Mouse (Mus musculus) kidney, adult 2 months (tissue): ENCODE measurements around the gene Casq2. TPM values are rescaled to one million over a fixed set of nuclear protein-coding genes. Genes with fewer than 3 reads are reported as not detected.

ENCODE experiments used
- DNase-seq: peaks from one replicate; pipeline ENCODE4 v3.0.0; 2021
- H3K27ac ChIP-seq: fragments of 200-500 bp; 2 replicates; pipeline ENCODE4 v1.5.1; 2012; ENCODE audit warnings: low read depth, low read length, control low read depth, inconsistent platforms; ENCODE audit not compliant: insufficient read depth
- H3K27me3 ChIP-seq: fragments of 200-500 bp; replicated peaks from 2 replicates; pipeline ENCODE4 v1.6.1; 2012; ENCODE audit warnings: mild to moderate bottlenecking, moderate library complexity, low read length, inconsistent platforms; ENCODE audit not compliant: control insufficient read depth, insufficient read depth
- H3K36me3 ChIP-seq: fragments of 200-500 bp; 2 replicates; pipeline ENCODE4 v1.6.1; 2012; ENCODE audit warnings: mild to moderate bottlenecking, moderate library complexity, low read length, inconsistent platforms; ENCODE audit not compliant: control insufficient read depth, insufficient read depth
- H3K4me1 ChIP-seq: fragments of 200-500 bp; 2 replicates; pipeline ENCODE4 v1.6.1; 2011; ENCODE audit warnings: low read length; ENCODE audit not compliant: control insufficient read depth, insufficient read depth
- H3K4me3 ChIP-seq: fragments of 200-500 bp; 2 replicates; pipeline ENCODE4 v1.5.1; 2011; ENCODE audit warnings: mild to moderate bottlenecking, low read depth, low read length, control low read depth; ENCODE audit not compliant: insufficient read depth
- CTCF ChIP-seq: fragments of 200-500 bp; conservative IDR thresholded peaks from 2 replicates; pipeline ENCODE4 v1.5.1; 2011; ENCODE audit warnings: low read depth, mild to moderate bottlenecking, control low read depth, low read length, moderate library complexity, mixed read lengths; ENCODE audit not compliant: insufficient read depth, insufficient read length
- POLR2A ChIP-seq: fragments of 200-500 bp; IDR thresholded peaks from one replicate; pipeline ENCODE4 v1.6.1; 2011; ENCODE audit warnings: low read depth, low read length, control low read depth
- WGBS: fragments of 180-500 bp; shearing (Covaris S2); methylation state at CpG from one replicate; pipeline ENCODE4 v1.1.7; 2018; 5-methylcytosine and 5-hydroxymethylcytosine counted together
- polyA plus RNA-seq: library from polyadenylated mRNA; depleted of rRNA; stranded (reverse); fragments of >200 nt; gene quantifications from 2 replicates; pipeline ENCODE4 v1.2.3, GENCODE M21; 2012

The Casq2 gene
- polyA plus RNA-seq, 1 experiment: 2.1 TPM

- no peaks in the 10 kb centered on the region for H3K36me3 ChIP-seq
- TF ChIP-seq POLR2A (no peak), CTCF (peak; percentile 68)
- H3K27me3 ChIP-seq: no peaks in the 10 kb centered on the region
- 16% methylated on average over 3 of the region's 3 CpGs for WGBS
- no peak overlapping the region for H3K4me3 ChIP-seq
- H3K27ac ChIP-seq: no peak overlapping the region
- DNase-seq: peak; percentile 76
- no peaks in the 10 kb centered on the region for H3K4me1 ChIP-seq
These were observed 4.4 kb upstream of the Casq2 start for GRCm38 (mm10) chr3:102081862-102082261.

GRCm38 (mm10) chr3:102083589-102084230, 2.5 kb upstream of the Casq2 start:
- no peak for TF ChIP-seq CTCF
- no peak for TF ChIP-seq POLR2A
- WGBS: 61% methylated on average over 13 of the region's 13 CpGs
- Histone ChIP-seq H3K27me3 (no peaks in the 10 kb centered on the region), H3K4me1 (no peaks in the 10 kb centered on the region), H3K4me3 (no peak overlapping the region), H3K36me3 (no peaks in the 10 kb centered on the region), H3K27ac (no peak overlapping the region)
- no peak for DNase-seq

- 83% methylated on average over 13 of the region's 13 CpGs for WGBS
- no peak overlapping the region for H3K27ac ChIP-seq
- no peak overlapping the region for H3K4me3 ChIP-seq
- no peaks in the 10 kb centered on the region for H3K27me3 ChIP-seq
- TF ChIP-seq CTCF: no peak
- no peak for TF ChIP-seq POLR2A
- H3K4me1 ChIP-seq: no peaks in the 10 kb centered on the region
- DNase-seq: no peak
- no peaks in the 10 kb centered on the region for H3K36me3 ChIP-seq
These were observed 1.3 kb upstream of the Casq2 start for GRCm38 (mm10) chr3:102084833-102085491.

DNA sequence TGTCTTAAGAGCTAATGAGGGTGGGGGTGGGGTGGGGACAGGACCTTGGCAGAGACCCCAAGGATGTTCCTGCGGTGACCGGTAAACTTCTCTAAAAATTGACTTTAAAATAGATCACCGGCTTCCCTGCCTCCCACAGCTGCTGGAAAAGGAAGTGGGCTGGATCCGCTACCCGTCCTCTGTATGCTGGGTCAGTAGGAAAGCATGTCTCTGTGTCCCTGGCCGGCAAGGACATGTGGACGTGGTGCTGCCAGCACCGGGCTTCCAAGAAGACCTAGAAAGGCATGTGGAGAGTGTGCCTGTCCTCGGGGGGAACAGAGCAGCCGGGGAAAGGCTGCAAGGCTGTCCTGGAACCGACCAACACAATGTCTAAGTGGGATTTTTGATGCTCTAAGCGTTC, 496 bp upstream of the Casq2 start:
- Histone ChIP-seq H3K4me1 (no peaks in the 10 kb centered on the region), H3K27me3 (no peaks in the 10 kb centered on the region), H3K4me3 (no peak overlapping the region), H3K27ac (no peak overlapping the region), H3K36me3 (no peaks in the 10 kb centered on the region)
- TF ChIP-seq CTCF (no peak), POLR2A (no peak)
- DNase-seq: no peak
- WGBS: 35% methylated on average over 12 of the region's 12 CpGs

GRCm38 (mm10) chr3:102094841-102095240, 8.6 kb downstream of the Casq2 start:
- H3K4me3 ChIP-seq: no peak overlapping the region
- H3K27me3 ChIP-seq: no peaks in the 10 kb centered on the region
- peak overlapping the region; percentile 7; the same call in 1 of the 2 replicates for H3K27ac ChIP-seq
- peaks cover 6% of the 10 kb centered on the region for H3K4me1 ChIP-seq
- TF ChIP-seq POLR2A: no peak
- TF ChIP-seq CTCF: no peak
- DNase-seq: peak; percentile 69
- H3K36me3 ChIP-seq: no peaks in the 10 kb centered on the region
- WGBS: 72% methylated on average over 3 of the region's 3 CpGs

DNA sequence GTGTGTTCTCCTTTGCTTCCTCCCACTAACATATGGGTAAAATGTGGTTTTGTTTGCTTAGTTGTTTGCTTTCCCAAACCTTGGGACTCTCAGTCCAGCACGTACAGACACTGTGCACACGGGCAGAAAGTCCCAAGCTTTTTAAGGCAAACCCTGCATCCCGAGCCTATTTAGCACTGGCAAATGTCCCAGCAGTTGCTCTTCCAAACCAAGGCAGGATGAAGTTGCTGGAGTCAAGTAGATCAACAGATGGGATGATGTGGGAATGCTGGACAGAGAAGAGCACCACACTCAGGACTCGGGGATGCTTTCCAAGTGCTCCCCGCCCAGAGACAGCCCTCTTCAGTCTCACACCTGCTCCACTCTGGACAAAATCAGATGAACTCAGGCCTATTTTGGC, 9.2 kb downstream of the Casq2 start:
- H3K27ac ChIP-seq: no peak overlapping the region
- no peak overlapping the region for H3K4me3 ChIP-seq
- peaks cover 6% of the 10 kb centered on the region for H3K4me1 ChIP-seq
- 64% methylated on average over 5 of the region's 5 CpGs for WGBS
- no peaks in the 10 kb centered on the region for H3K36me3 ChIP-seq
- no peak for DNase-seq
- no peaks in the 10 kb centered on the region for H3K27me3 ChIP-seq
- no peak for TF ChIP-seq CTCF
- no peak for TF ChIP-seq POLR2A

DNA sequence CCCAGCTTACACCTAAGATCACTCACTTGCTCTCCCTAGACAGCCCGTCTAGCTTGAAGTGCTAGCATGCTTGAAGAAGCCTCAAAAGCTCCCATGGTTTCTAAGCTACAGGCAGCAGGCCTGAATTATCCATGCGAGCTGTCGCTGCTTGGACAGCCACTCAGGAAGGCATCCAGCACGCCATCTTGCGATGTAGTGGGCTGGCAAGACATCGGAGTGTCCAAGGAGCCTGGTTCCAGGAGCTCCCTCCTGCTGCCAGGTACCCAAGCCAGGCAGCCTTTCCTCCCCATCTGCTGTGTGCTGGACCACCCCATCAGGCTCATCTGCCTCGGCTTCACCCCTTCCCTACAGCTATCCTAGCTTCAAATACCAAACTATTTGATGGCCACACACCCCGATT, 10.2 kb downstream of the Casq2 start:
- TF ChIP-seq CTCF (no peak), POLR2A (no peak)
- Histone ChIP-seq H3K27me3 (no peaks in the 10 kb centered on the region), H3K4me1 (peaks cover 6% of the 10 kb centered on the region), H3K36me3 (no peaks in the 10 kb centered on the region), H3K27ac (no peak overlapping the region), H3K4me3 (no peak overlapping the region)
- WGBS: 94% methylated on average over 8 of the region's 8 CpGs
- no peak for DNase-seq
